Mouse (Mus musculus) midbrain, embryonic 11.5 days (tissue): Measurements from ENCODE around the gene Mymk. TPM values are rescaled to one million over a fixed set of nuclear protein-coding genes. Genes with fewer than 3 reads are reported as not detected.

Source experiments
- ATAC-seq: fragments of 200-750 bp; cut with Nextera tagmentation; 2 replicates; pipeline ENCODE4 v1.8.0; 2017; ENCODE audit warnings: moderate TSS enrichment, moderate library complexity; ENCODE audit not compliant: low FRiP score
- DNase-seq: peaks from one replicate; pipeline ENCODE4 v3.0.0; 2015; ENCODE audit warnings: low spot score; ENCODE audit errors: missing footprints
- H3K27ac ChIP-seq: fragments of 300-500 bp; sonication (generic); 2 replicates; pipeline ENCODE4 v1.5.1; 2014; ENCODE audit warnings: low read depth, low read length
- H3K27me3 ChIP-seq: fragments of 300-500 bp; sonication (generic); 2 replicates; pipeline ENCODE4 v1.6.1; 2014; ENCODE audit warnings: mild to moderate bottlenecking, low read length, moderate library complexity, mixed read lengths; ENCODE audit not compliant: control insufficient read depth, insufficient read depth
- H3K36me3 ChIP-seq: fragments of 300-500 bp; sonication (generic); 2 replicates; pipeline ENCODE4 v1.6.1; 2014; ENCODE audit warnings: mild to moderate bottlenecking, low read length, moderate library complexity, mixed read lengths; ENCODE audit not compliant: control insufficient read depth, insufficient read depth
- H3K4me1 ChIP-seq: fragments of 300-500 bp; sonication (generic); 2 replicates; pipeline ENCODE4 v1.6.1; 2014; ENCODE audit warnings: low read length; ENCODE audit not compliant: control insufficient read depth, insufficient read depth
- H3K4me2 ChIP-seq: fragments of 300-500 bp; sonication (generic); 2 replicates; pipeline ENCODE4 v1.6.1; 2014; ENCODE audit warnings: mild to moderate bottlenecking, moderate library complexity
- H3K4me3 ChIP-seq: fragments of 300-500 bp; sonication (generic); 2 replicates; pipeline ENCODE4 v1.5.1; 2014; ENCODE audit warnings: low read depth, low read length
- H3K9ac ChIP-seq: fragments of 300-500 bp; sonication (generic); 2 replicates; pipeline ENCODE4 v1.6.1; 2014; ENCODE audit warnings: low read length
- H3K9me3 ChIP-seq: fragments of 300-500 bp; sonication (generic); 2 replicates; pipeline ENCODE4 v1.6.1; 2016; ENCODE audit warnings: low read length; ENCODE audit not compliant: control insufficient read depth
- WGBS: fragments of 180-500 bp; shearing (Covaris S2); extraction: QIAGEN DNeasy Blood & Tissue Kit; methylation state at CpG from one replicate; pipeline ENCODE4 v1.1.7; 2014; 5-methylcytosine and 5-hydroxymethylcytosine counted together
- polyA plus RNA-seq: library from polyadenylated mRNA; unstranded; fragments of >200 nt; fragmentation: Nextera tagmentation; extraction: Ambion mirVana; gene quantifications from 2 replicates; pipeline ENCODE4 v1.2.1, GENCODE M21; 2014

The Mymk gene
- polyA plus RNA-seq, 1 experiment from 2014 or later = not detected

GRCm38 (mm10) chr2:27049408-27049807 lies 22.6 kb downstream of the Mymk start:
- Histone ChIP-seq H3K36me3 (no peaks in the 10 kb centered on the region), H3K27me3 (no peaks in the 10 kb centered on the region), H3K4me1 (no peaks in the 10 kb centered on the region), H3K9me3 (no peaks in the 10 kb centered on the region), H3K9ac (no peak overlapping the region), H3K27ac (no peak overlapping the region), H3K4me3 (no peak overlapping the region), H3K4me2 (no peak overlapping the region)
- 31% methylated on average over 6 of the region's 6 CpGs for WGBS
- DNase-seq (peak; percentile 8), ATAC-seq (no peak)

- H3K27ac ChIP-seq = no peak overlapping the region
- H3K9ac ChIP-seq = no peak overlapping the region
- H3K27me3 ChIP-seq = no peaks in the 10 kb centered on the region
- H3K4me1 ChIP-seq = no peaks in the 10 kb centered on the region
- H3K4me3 ChIP-seq = no peak overlapping the region
- H3K4me2 ChIP-seq = no peak overlapping the region
- DNase-seq = no peak
- WGBS = 72% methylated on average over 8 of the region's 8 CpGs
- H3K36me3 ChIP-seq = no peaks in the 10 kb centered on the region
- no peak for ATAC-seq
- no peaks in the 10 kb centered on the region for H3K9me3 ChIP-seq
Observed at GRCm38 (mm10) chr2:27045979-27046770, 25.8 kb downstream of the Mymk start.

GRCm38 (mm10) chr2:27044641-27045040 lies 27.3 kb downstream of the Mymk start:
- Histone ChIP-seq H3K9ac (no peak overlapping the region), H3K36me3 (no peaks in the 10 kb centered on the region), H3K4me1 (no peaks in the 10 kb centered on the region), H3K4me3 (no peak overlapping the region), H3K4me2 (no peak overlapping the region), H3K27me3 (no peaks in the 10 kb centered on the region), H3K27ac (no peak overlapping the region), H3K9me3 (no peaks in the 10 kb centered on the region)
- 72% methylated on average over 3 of the region's 3 CpGs for WGBS
- DNase-seq (peak; percentile 19), ATAC-seq (no peak)

- H3K4me3 ChIP-seq = no peak overlapping the region
- H3K27ac ChIP-seq = no peak overlapping the region
- no peaks in the 10 kb centered on the region for H3K4me1 ChIP-seq
- no peaks in the 10 kb centered on the region for H3K36me3 ChIP-seq
- no peaks in the 10 kb centered on the region for H3K9me3 ChIP-seq
- DNase-seq = peak; percentile 79
- 68% methylated on average over 4 of the region's 4 CpGs for WGBS
- H3K4me2 ChIP-seq = no peak overlapping the region
- ATAC-seq = no peak
- no peaks in the 10 kb centered on the region for H3K27me3 ChIP-seq
- H3K9ac ChIP-seq = no peak overlapping the region
Observed at GRCm38 (mm10) chr2:27044166-27044565, 27.8 kb downstream of the Mymk start.

- WGBS = 28% methylated on average over 3 of the region's 3 CpGs
- Histone ChIP-seq H3K27ac (no peak overlapping the region), H3K4me2 (no peak overlapping the region), H3K27me3 (no peaks in the 10 kb centered on the region), H3K36me3 (no peaks in the 10 kb centered on the region), H3K9ac (no peak overlapping the region), H3K4me3 (no peak overlapping the region), H3K4me1 (no peaks in the 10 kb centered on the region), H3K9me3 (no peaks in the 10 kb centered on the region)
- DNase-seq = peak; percentile 97
- ATAC-seq = peak; percentile 65
Observed at GRCm38 (mm10) chr2:27043461-27043860, 28.5 kb downstream of the Mymk start.

GRCm38 (mm10) chr2:27042131-27042844 lies 29.7 kb downstream of the Mymk start:
- H3K4me3 ChIP-seq = no peak overlapping the region
- H3K36me3 ChIP-seq = no peaks in the 10 kb centered on the region
- H3K27ac ChIP-seq = no peak overlapping the region
- H3K4me1 ChIP-seq = no peaks in the 10 kb centered on the region
- ATAC-seq = no peak
- 64% methylated on average over 8 of the region's 8 CpGs for WGBS
- peak overlapping the region; percentile 24; the same call in 1 of the 2 replicates for H3K9ac ChIP-seq
- H3K4me2 ChIP-seq = no peak overlapping the region
- DNase-seq = peak; percentile 83
- no peaks in the 10 kb centered on the region for H3K9me3 ChIP-seq
- H3K27me3 ChIP-seq = no peaks in the 10 kb centered on the region

DNA sequence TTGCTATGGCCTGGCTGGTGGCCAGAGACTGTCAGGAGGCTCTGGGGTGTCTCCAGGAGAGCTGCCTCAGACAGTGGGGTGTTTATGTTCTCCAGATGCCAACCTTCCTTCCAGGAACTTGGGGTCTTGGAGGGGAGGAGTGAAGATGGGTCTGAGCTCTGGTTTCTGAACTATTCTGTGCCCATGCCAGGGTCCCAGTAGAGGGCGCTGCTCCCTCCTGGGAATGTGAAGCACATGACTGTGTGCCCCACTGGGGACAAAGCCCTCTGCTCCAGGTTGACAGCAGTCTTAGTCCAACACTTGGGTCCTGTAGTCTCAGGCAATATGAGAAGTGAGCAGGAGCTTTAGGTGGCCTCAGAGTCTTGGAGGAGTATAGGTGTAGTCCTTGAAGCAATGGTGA lies 32.7 kb downstream of the Mymk start:
- H3K9ac ChIP-seq = peak overlapping the region; percentile 1; the same call in 1 of the 2 replicates
- 11% methylated on average over 1 of the region's 1 CpGs for WGBS

DNA sequence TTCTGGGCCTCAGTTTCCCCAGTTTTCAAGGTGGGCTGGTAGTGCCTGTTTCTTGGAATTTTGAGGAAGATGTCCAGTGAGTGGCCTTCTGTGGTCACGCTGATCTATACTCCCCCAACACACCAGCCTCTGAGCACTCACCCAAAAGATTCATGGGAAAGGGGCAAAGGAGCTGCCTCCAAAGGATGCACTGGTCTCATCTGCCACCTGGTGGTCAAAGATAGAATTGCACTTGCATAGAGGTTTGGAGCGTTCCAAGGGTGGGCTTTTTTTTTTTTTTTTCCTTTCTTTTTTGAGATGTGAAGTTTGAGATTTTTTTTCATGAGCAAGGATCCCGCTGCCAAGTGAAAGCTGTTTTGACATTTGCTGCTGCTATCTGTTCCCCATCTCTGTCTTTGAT lies 33.4 kb downstream of the Mymk start:
- ATAC-seq (peak; percentile 70; the same call in 1 of the 2 replicates), DNase-seq (peak; percentile 99)
- Histone ChIP-seq H3K9ac (no peak overlapping the region), H3K4me1 (no peaks in the 10 kb centered on the region), H3K4me3 (no peak overlapping the region), H3K9me3 (no peaks in the 10 kb centered on the region), H3K27ac (no peak overlapping the region), H3K27me3 (no peaks in the 10 kb centered on the region), H3K36me3 (no peaks in the 10 kb centered on the region), H3K4me2 (no peak overlapping the region)
- WGBS = 3% methylated on average over 3 of the region's 3 CpGs

More for the DNA sequence above, 32.7 kb downstream of the Mymk start:
- Histone ChIP-seq H3K27ac (no peak overlapping the region), H3K27me3 (no peaks in the 10 kb centered on the region), H3K4me2 (no peak overlapping the region), H3K4me1 (no peaks in the 10 kb centered on the region), H3K36me3 (no peaks in the 10 kb centered on the region), H3K9me3 (no peaks in the 10 kb centered on the region), H3K4me3 (no peak overlapping the region)
- DNase-seq = peak; percentile 85
- ATAC-seq = no peak

GRCm38 (mm10) chr2:27037008-27037407 lies 35.0 kb downstream of the Mymk start:
- Histone ChIP-seq H3K36me3 (no peaks in the 10 kb centered on the region), H3K9ac (no peak overlapping the region), H3K4me1 (no peaks in the 10 kb centered on the region), H3K9me3 (no peaks in the 10 kb centered on the region), H3K4me3 (no peak overlapping the region), H3K27me3 (no peaks in the 10 kb centered on the region), H3K4me2 (no peak overlapping the region), H3K27ac (no peak overlapping the region)
- ATAC-seq = no peak
- 64% methylated on average over 4 of the region's 4 CpGs for WGBS
- DNase-seq = no peak
